ENCODE assay signal across 23 mouse cellular contexts in genomic region chr16:4053811-4054210, GRCm38 (mm10). TPM values are rescaled to one million over a fixed set of nuclear protein-coding genes. Genes with fewer than 3 reads are reported as not detected.
"Had no signal": no experiment of that assay in that cellular context is flagged by ENCODE, and none has a peak within 500 bp of the region (broad histone marks: within the 10 kb centered on the region; RNA-seq: fewer than 3 reads in every experiment).

No protein-coding gene starts in this region.

- H3K4me1 ChIP-seq: lung, embryonic 15.5 days; midbrain, embryonic 10.5 days; midbrain, embryonic 13.5 days; neural tube, embryonic 13.5 days had no signal

- H3K4me2 ChIP-seq: lung, embryonic 15.5 days; midbrain, embryonic 13.5 days; neural tube, embryonic 13.5 days had no signal

- DNase-seq: kidney, adult 18-20 months; kidney, adult 9 months; kidney, postnatal 25 days; lung, adult 18-20 months; lung, postnatal 10 days; lung, postnatal 36 days; thymus, adult 2 months; thymus, postnatal 14 days; thymus, postnatal 4 days had no signal

- H3K9me3 ChIP-seq: lung, embryonic 15.5 days; megakaryocyte, embryonic 14.5 days; midbrain, embryonic 10.5 days; midbrain, embryonic 13.5 days; neural tube, embryonic 13.5 days had no signal

- H3K27me3 ChIP-seq: lung, embryonic 15.5 days; megakaryocyte, embryonic 14.5 days; midbrain, embryonic 13.5 days; neural tube, embryonic 13.5 days had no signal

- H3K9ac ChIP-seq: liver, embryonic 14.5 days; lung, embryonic 15.5 days; midbrain, embryonic 13.5 days; neural tube, embryonic 13.5 days had no signal

- H3K4me3 ChIP-seq: lung, embryonic 15.5 days; midbrain, embryonic 10.5 days; midbrain, embryonic 13.5 days; myocyte; neural tube, embryonic 13.5 days had no signal

- ATAC-seq: midbrain, embryonic 13.5 days; midbrain, embryonic 16.5 days had no signal

- H3K27ac ChIP-seq: kidney, postnatal 0 days; liver, embryonic 14.5 days; lung, embryonic 15.5 days; midbrain, embryonic 10.5 days; midbrain, embryonic 13.5 days; neural tube, embryonic 13.5 days had no signal

RNA-seq across cellular contexts. Expression of gene Dnase1, which starts 17.1 kb away (rescaled TPM):
- total RNA-seq: layer of hippocampus, adult 8-10 months; layer of hippocampus, postnatal 14 days; left cerebral cortex, postnatal 25 days; liver, adult 2 months; monocyte, adult 5-6 weeks had no signal
